Mouse (Mus musculus): Measurements from ENCODE around the gene Cnn2. TPM values are rescaled to one million over a fixed set of nuclear protein-coding genes. Genes with fewer than 3 reads are reported as not detected.

The Cnn2 gene
- polyA plus RNA-seq, 1 experiment = 4.4 TPM

GRCm38 (mm10) chr10:79977324-79977723 is 11.1 kb upstream of the Cnn2 start:
- Histone ChIP-seq H3K4me3 (ENCODE audit: control insufficient read depth, low read depth, low read length) (no peak overlapping the region; the same call in none of the 2 replicates), H3K36me3 (ENCODE audit: control insufficient read depth, insufficient read depth, low read length) (no peaks in the 10 kb centered on the region; the same call in 1 of the 2 replicates), H3K4me1 (ENCODE audit: control insufficient read depth, insufficient read depth, low read length) (peaks cover 27% of the 10 kb centered on the region), H3K27ac (ENCODE audit: control insufficient read depth, insufficient read depth, low read depth, low read length) (no peak overlapping the region), H3K27me3 (ENCODE audit: control insufficient read depth, insufficient read depth, low read length) (no peaks in the 10 kb centered on the region)
- no peak for TF ChIP-seq CTCF (IDR thresholded peaks at IDR 0.05; ENCODE audit: control insufficient read depth, insufficient read depth, insufficient replicate concordance, low read depth, low read length)
- no peak for TF ChIP-seq POLR2A (IDR thresholded peaks at IDR 0.05; ENCODE audit: control insufficient read depth, low read depth, low read length)

GRCm38 (mm10) chr10:79978061-79978460 is 10.3 kb upstream of the Cnn2 start:
- Histone ChIP-seq H3K4me1 (ENCODE audit: control insufficient read depth, insufficient read depth, low read length) (peaks cover 33% of the 10 kb centered on the region), H3K27me3 (ENCODE audit: control insufficient read depth, insufficient read depth, low read length) (no peaks in the 10 kb centered on the region), H3K4me3 (ENCODE audit: control insufficient read depth, low read depth, low read length) (no peak overlapping the region), H3K27ac (ENCODE audit: control insufficient read depth, insufficient read depth, low read depth, low read length) (no peak overlapping the region), H3K36me3 (ENCODE audit: control insufficient read depth, insufficient read depth, low read length) (no peaks in the 10 kb centered on the region; the same call in 1 of the 2 replicates)
- TF ChIP-seq CTCF (IDR thresholded peaks at IDR 0.05; ENCODE audit: control insufficient read depth, insufficient read depth, insufficient replicate concordance, low read depth, low read length) = no peak
- TF ChIP-seq POLR2A (IDR thresholded peaks at IDR 0.05; ENCODE audit: control insufficient read depth, low read depth, low read length) = no peak

- no peak overlapping the region for H3K4me3 ChIP-seq (ENCODE audit: control insufficient read depth, low read depth, low read length)
- H3K27me3 ChIP-seq (ENCODE audit: control insufficient read depth, insufficient read depth, low read length) = no peaks in the 10 kb centered on the region
- H3K36me3 ChIP-seq (ENCODE audit: control insufficient read depth, insufficient read depth, low read length) = no peaks in the 10 kb centered on the region; the same call in 1 of the 2 replicates
Observed at GRCm38 (mm10) chr10:79979401-79980155, 8.8 kb upstream of the Cnn2 start.

GRCm38 (mm10) chr10:79983205-79983604 is 5.2 kb upstream of the Cnn2 start:
- TF ChIP-seq POLR2A (IDR thresholded peaks at IDR 0.05; ENCODE audit: control insufficient read depth, low read depth, low read length) = no peak
- TF ChIP-seq CTCF (IDR thresholded peaks at IDR 0.05; ENCODE audit: control insufficient read depth, insufficient read depth, insufficient replicate concordance, low read depth, low read length) = no peak
- Histone ChIP-seq H3K27ac (ENCODE audit: control insufficient read depth, insufficient read depth, low read depth, low read length) (peak overlapping the region; percentile 70; the same call in 1 of the 2 replicates), H3K4me1 (ENCODE audit: control insufficient read depth, insufficient read depth, low read length) (peaks cover 31% of the 10 kb centered on the region)

More at GRCm38 (mm10) chr10:79979401-79980155, 8.8 kb upstream of the Cnn2 start:
- no peak for TF ChIP-seq POLR2A (IDR thresholded peaks at IDR 0.05; ENCODE audit: control insufficient read depth, low read depth, low read length)
- TF ChIP-seq CTCF (IDR thresholded peaks at IDR 0.05; ENCODE audit: control insufficient read depth, insufficient read depth, insufficient replicate concordance, low read depth, low read length) = no peak
- Histone ChIP-seq H3K4me1 (ENCODE audit: control insufficient read depth, insufficient read depth, low read length) (peaks cover 43% of the 10 kb centered on the region), H3K27ac (ENCODE audit: control insufficient read depth, insufficient read depth, low read depth, low read length) (no peak overlapping the region)

GRCm38 (mm10) chr10:79983670-79984069 is 4.7 kb upstream of the Cnn2 start:
- Histone ChIP-seq H3K4me1 (ENCODE audit: control insufficient read depth, insufficient read depth, low read length) (peaks cover 31% of the 10 kb centered on the region), H3K27ac (ENCODE audit: control insufficient read depth, insufficient read depth, low read depth, low read length) (peak overlapping the region; percentile 70)
- no peak for TF ChIP-seq CTCF (IDR thresholded peaks at IDR 0.05; ENCODE audit: control insufficient read depth, insufficient read depth, insufficient replicate concordance, low read depth, low read length)
- no peak; the same call in 1 of the 2 replicates for TF ChIP-seq POLR2A (IDR thresholded peaks at IDR 0.05; ENCODE audit: control insufficient read depth, low read depth, low read length)

More at GRCm38 (mm10) chr10:79983205-79983604, 5.2 kb upstream of the Cnn2 start:
- Histone ChIP-seq H3K36me3 (ENCODE audit: control insufficient read depth, insufficient read depth, low read length) (no peaks in the 10 kb centered on the region; the same call in 1 of the 2 replicates), H3K27me3 (ENCODE audit: control insufficient read depth, insufficient read depth, low read length) (no peaks in the 10 kb centered on the region), H3K4me3 (ENCODE audit: control insufficient read depth, low read depth, low read length) (peak overlapping the region; percentile 90)

GRCm38 (mm10) chr10:79984195-79984816 is 4.1 kb upstream of the Cnn2 start, which contains the start of gene Tmem259:
Tmem259 (minus strand) TSS chr10:79984330.
- Histone ChIP-seq H3K27ac (ENCODE audit: control insufficient read depth, insufficient read depth, low read depth, low read length) (peak within 1 kb of the TSS; percentile 86), H3K36me3 (ENCODE audit: control insufficient read depth, insufficient read depth, low read length) (no peaks in the 10 kb centered on the region), H3K27me3 (ENCODE audit: control insufficient read depth, insufficient read depth, low read length) (no peaks in the 10 kb centered on the region; the same call in 1 of the 2 replicates), H3K4me1 (ENCODE audit: control insufficient read depth, insufficient read depth, low read length) (peaks cover 36% of the 10 kb centered on the region), H3K4me3 (ENCODE audit: control insufficient read depth, low read depth, low read length) (peak within 1 kb of the TSS; percentile 90)
- TF ChIP-seq CTCF (IDR thresholded peaks at IDR 0.05; ENCODE audit: control insufficient read depth, insufficient read depth, insufficient replicate concordance, low read depth, low read length) = no peak
- 0 out of 2 replicates have a peak, but pooled peaks have one; percentile 35 for TF ChIP-seq POLR2A (IDR thresholded peaks at IDR 0.05; ENCODE audit: control insufficient read depth, low read depth, low read length)

More at GRCm38 (mm10) chr10:79983670-79984069, 4.7 kb upstream of the Cnn2 start:
- Histone ChIP-seq H3K4me3 (ENCODE audit: control insufficient read depth, low read depth, low read length) (peak overlapping the region; percentile 90), H3K27me3 (ENCODE audit: control insufficient read depth, insufficient read depth, low read length) (no peaks in the 10 kb centered on the region; the same call in 1 of the 2 replicates), H3K36me3 (ENCODE audit: control insufficient read depth, insufficient read depth, low read length) (no peaks in the 10 kb centered on the region; the same call in 1 of the 2 replicates)

- TF ChIP-seq POLR2A (IDR thresholded peaks at IDR 0.05; ENCODE audit: control insufficient read depth, low read depth, low read length) = peak; percentile 26; the same call in 1 of the 2 replicates
- no peak for TF ChIP-seq CTCF (IDR thresholded peaks at IDR 0.05; ENCODE audit: control insufficient read depth, insufficient read depth, insufficient replicate concordance, low read depth, low read length)
- Histone ChIP-seq H3K27me3 (ENCODE audit: control insufficient read depth, insufficient read depth, low read length) (no peaks in the 10 kb centered on the region; the same call in 1 of the 2 replicates), H3K4me3 (ENCODE audit: control insufficient read depth, low read depth, low read length) (peak overlapping the region; percentile 86), H3K27ac (ENCODE audit: control insufficient read depth, insufficient read depth, low read depth, low read length) (peak overlapping the region; percentile 86), H3K4me1 (ENCODE audit: control insufficient read depth, insufficient read depth, low read length) (peaks cover 38% of the 10 kb centered on the region), H3K36me3 (ENCODE audit: control insufficient read depth, insufficient read depth, low read length) (no peaks in the 10 kb centered on the region)
Observed at GRCm38 (mm10) chr10:79984871-79985270, 3.5 kb upstream of the Cnn2 start.

Measured in testis, adult 2 months (tissue).